Mouse (Mus musculus) frontal cortex, adult 2 months (tissue): ENCODE data around the gene Nav3. TPM values are rescaled to one million over a fixed set of nuclear protein-coding genes. Genes with fewer than 3 reads are reported as not detected.

ENCODE experiments used
- DNase-seq, 2 experiments: peaks; one replicate each; pipeline ENCODE4 v3.0.0; 2022; ENCODE audit warnings: low spot score in 1 of 2; ENCODE audit errors: extremely low spot score in 1 of 2
- polyA plus RNA-seq: library from polyadenylated mRNA; depleted of rRNA; stranded (reverse); fragments of >200 nt; gene quantifications from 2 replicates; pipeline ENCODE4 v1.2.3, GENCODE M21; 2012; rRNA removed

Gene Nav3
- 30.1 and 34.3 TPM in 2 replicates for polyA plus RNA-seq

- DNase-seq, result peak; percentile 46 to 81
Observed at GRCm38 (mm10) chr10:110455838-110456493, at the start of gene Nav3. TSS of gene Nav3 (minus strand) at chr10:110456204.

GRCm38 (mm10) chr10:110485306-110485705 lies 29.3 kb upstream of the Nav3 start:
- DNase-seq, result no peak

GRCm38 (mm10) chr10:110484822-110485221 lies 28.8 kb upstream of the Nav3 start:
- peak in 1 of 2 experiments; percentile 38 for DNase-seq

- DNase-seq, result no peak
Observed at GRCm38 (mm10) chr10:110479189-110479588, 23.2 kb upstream of the Nav3 start.

- peak in 1 of 2 experiments; percentile 35 for DNase-seq
Observed at GRCm38 (mm10) chr10:110477689-110478314, 21.8 kb upstream of the Nav3 start.

- DNase-seq, result no peak
Observed at GRCm38 (mm10) chr10:110474107-110474506, 18.1 kb upstream of the Nav3 start.

DNA sequence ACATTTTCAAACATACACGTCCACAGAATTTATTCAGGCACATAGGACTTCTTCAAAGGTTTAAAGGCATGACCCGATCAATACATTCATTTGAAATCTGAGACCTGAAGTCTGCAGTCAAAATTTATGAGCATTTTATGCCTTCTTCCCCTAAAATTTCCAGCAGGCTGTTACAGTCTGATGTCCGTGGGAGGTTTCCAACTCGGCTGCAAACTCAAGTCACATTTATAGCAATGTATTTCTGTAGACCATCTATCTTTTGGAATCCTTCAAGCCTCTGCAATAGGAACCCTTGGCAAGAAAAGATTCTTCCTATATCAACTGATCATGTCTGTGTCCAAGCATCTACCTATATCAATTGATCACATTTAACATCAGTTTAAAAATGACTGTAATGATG lies 13.4 kb upstream of the Nav3 start:
- DNase-seq, result peak; percentile 60 to 62

- peak in 1 of 2 experiments; percentile 59 for DNase-seq
Observed at GRCm38 (mm10) chr10:110455063-110455837, 754 bp downstream of the Nav3 start.

DNA sequence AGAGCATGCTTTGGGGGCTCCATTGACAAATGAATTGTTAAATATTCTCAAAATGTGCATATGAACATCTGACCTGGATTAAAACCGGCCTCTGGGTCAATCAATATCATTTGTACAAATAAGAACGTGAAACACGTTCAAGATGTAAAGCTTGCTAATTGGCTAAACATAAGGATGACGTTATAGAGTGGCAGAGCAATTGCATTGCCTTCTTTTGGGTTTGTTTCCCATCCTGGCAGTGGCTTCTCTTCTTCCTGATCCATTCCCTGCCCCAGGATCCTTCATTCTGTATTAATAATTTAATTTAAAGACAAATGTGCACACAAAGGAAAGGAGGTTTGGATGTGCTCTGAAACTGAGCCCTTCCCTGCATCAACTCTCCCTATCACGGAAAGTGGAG lies 2.4 kb downstream of the Nav3 start:
- no peak for DNase-seq

GRCm38 (mm10) chr10:110440396-110440795 lies 15.6 kb downstream of the Nav3 start:
- peak; percentile 83 to 86 for DNase-seq

- DNase-seq, result peak in 1 of 2 experiments; percentile 38
Observed at GRCm38 (mm10) chr10:110431078-110431477, 24.9 kb downstream of the Nav3 start.

DNA sequence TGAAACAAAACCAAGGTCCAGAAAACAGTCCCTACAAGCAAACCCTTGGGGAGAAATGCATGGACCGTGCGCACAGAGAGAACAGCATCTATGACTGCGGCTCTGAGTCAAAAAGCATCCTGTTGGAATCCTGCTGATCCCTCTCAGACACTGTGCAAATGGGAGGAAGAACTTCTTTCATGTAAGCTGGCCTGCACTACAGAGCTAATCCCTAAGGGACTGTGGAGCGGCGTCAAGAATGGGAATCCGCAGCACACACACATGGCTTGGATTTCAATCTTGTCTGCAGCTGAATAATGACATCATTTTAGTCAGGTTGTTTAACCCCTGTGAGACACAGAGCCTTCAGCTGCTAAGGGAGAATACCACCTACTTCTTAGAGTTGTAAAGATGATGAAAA lies 26.4 kb downstream of the Nav3 start:
- no peak for DNase-seq

DNA sequence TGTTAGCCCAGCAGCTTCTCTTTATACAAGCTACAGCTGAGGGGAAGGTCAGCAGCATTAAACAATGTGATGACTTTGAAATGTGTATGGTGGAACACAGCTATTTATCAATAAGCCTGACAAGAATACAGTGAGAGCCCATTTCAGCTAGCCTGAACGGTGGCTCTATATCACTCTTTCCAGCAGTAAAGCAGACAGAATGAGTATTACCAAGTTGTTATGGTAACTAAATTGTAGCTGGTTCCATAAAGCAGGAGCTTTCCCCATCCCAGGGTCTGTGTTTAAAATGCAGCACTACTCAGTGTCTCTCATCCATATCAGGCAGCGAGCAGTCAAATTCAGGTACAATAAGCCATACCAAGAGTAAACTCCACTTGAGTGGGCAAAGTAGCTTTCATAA lies 27.0 kb downstream of the Nav3 start:
- no peak for DNase-seq

DNA sequence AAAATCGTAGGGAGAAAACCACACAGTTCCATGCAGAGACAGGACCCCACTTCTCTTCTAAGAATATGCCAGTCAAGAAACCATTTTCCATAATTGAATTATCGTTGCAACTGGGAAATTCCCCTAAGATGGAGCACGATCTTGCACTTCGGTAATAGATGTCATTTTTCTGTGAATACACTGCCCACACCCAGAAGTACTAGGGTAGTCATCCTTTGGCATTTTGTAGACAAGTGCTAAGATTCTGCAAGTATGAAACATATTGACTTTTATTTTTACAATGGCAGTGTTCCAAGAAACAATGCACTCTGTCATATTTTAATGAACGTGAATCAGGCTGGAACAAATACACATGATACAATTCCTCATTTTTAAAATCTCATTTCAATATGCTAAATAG lies 34.5 kb downstream of the Nav3 start:
- DNase-seq, result peak in 1 of 2 experiments; percentile 51

DNA sequence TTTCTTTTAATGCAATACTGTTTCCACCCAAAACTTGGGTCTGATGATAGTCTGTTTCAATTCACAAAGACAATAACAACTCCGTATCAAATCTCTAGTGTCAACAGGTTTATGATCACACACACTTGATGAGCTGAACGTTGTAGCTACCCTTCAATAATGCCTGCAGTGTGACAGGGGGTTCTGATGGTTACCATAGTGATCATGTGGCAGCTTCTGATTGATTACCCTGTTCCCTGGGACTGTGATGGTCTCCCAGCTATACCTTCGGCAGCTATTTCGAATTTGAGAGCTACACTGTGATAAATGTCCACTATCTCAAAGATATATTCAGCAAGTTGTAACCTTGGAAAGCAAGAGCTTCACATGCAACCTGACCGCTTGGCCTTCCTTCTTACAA lies 39.0 kb downstream of the Nav3 start:
- no peak for DNase-seq

DNA sequence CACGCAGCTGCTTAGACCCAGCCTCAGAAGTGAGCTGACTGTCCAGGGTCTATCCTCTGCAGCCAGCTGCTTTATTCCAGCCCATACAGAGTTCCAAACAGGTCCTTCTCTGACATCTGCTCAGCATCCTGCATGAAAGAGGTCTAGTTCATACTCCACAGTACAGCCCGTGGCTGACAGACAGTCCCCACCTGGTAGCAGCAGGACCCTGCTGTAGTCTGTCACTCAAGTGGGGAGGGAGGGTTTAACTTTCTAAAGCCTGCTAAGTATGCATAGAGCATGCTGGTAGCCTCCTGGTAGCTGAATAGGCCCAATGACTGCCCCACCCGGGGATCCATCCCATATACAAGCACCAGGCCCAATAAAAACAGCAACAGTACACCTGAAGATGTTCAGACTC lies 40.4 kb downstream of the Nav3 start:
- DNase-seq, result no peak

- no peak for DNase-seq
Observed at GRCm38 (mm10) chr10:110413281-110413897, 42.6 kb downstream of the Nav3 start.

- no peak for DNase-seq
Observed at GRCm38 (mm10) chr10:110402950-110403349, 53.1 kb downstream of the Nav3 start.

DNA sequence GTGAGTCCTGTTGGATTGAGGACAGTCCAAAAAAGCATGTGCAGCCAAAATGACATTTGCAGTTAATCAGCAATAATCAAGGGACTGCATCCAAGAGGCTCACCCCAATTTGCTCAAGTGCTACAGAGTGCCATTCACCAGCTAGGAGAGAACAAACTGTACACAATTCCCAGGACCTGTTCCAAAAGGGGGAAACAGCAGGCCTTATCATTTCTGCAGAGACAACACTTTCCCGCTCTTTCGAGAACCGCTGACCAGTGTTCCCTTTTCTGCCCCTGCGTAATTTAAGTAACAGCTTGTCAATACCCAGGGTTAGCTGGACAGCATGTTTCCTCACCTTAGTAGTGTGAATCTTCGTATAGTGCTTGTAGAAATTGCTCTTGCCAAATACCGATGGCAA lies 55.4 kb downstream of the Nav3 start:
- no peak for DNase-seq

DNA sequence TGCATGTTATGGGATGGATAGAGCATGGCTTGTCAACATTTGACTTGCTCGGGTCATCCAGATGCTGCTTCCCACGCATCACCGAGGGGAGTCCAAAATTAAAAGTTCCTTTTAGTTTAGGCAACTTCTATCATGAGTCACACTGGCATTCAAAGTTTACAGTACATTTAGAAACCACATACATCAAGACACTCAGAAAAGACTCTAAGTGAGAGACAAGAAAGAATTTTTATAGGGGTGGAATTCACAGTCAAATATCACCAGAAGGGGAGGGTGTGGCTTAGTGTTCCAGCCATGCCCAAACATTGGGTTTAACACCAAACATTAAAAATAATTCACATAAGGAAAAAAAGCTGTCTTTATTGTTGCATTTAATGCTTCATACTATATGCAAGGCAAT lies 57.4 kb downstream of the Nav3 start:
- peak; percentile 40 to 47 for DNase-seq
